Mouse (Mus musculus) ES-Bruce4 (cell line): ENCODE data around the gene Ttll10. TPM values are rescaled to one million over a fixed set of nuclear protein-coding genes. Genes with fewer than 3 reads are reported as not detected.
A peak's percentile ranks its signal among the peaks of the same experiment; 100 is the strongest.

Experiments used
- H3K27ac ChIP-seq: 2 replicates; pipeline ENCODE4 v1.5.1; 2012; ENCODE audit warnings: low read length, inconsistent platforms; ENCODE audit not compliant: insufficient read depth
- H3K27me3 ChIP-seq: 2 replicates; pipeline ENCODE4 v1.6.1; 2012; ENCODE audit warnings: mild to moderate bottlenecking, low read length, inconsistent platforms; ENCODE audit not compliant: control insufficient read depth, poor library complexity, insufficient read depth, severe bottlenecking
- H3K36me3 ChIP-seq: 2 replicates; pipeline ENCODE4 v1.6.1; 2012; ENCODE audit warnings: inconsistent platforms, mild to moderate bottlenecking, low read length, moderate library complexity; ENCODE audit not compliant: control insufficient read depth, poor library complexity, insufficient read depth, severe bottlenecking
- H3K4me1 ChIP-seq: one replicate; pipeline ENCODE4 v1.8.1; 2011; ENCODE audit warnings: low read length; ENCODE audit not compliant: control insufficient read depth, insufficient read depth
- H3K4me3 ChIP-seq: 2 replicates; pipeline ENCODE4 v1.5.1; 2011; ENCODE audit warnings: low read depth, mild to moderate bottlenecking, low read length
- H3K9ac ChIP-seq: 2 replicates; pipeline ENCODE4 v1.6.1; 2012; ENCODE audit warnings: low read depth, mild to moderate bottlenecking, inconsistent platforms; ENCODE audit not compliant: poor library complexity, severe bottlenecking
- H3K9me3 ChIP-seq: replicated peaks from 2 replicates; pipeline ENCODE4 v1.6.1; 2012; ENCODE audit warnings: mild to moderate bottlenecking, low read length, inconsistent platforms; ENCODE audit not compliant: control insufficient read depth, poor library complexity, insufficient read depth, severe bottlenecking
- CTCF ChIP-seq: IDR thresholded peaks from one replicate; pipeline ENCODE4 v1.8.1; 2011; ENCODE audit warnings: low read depth, low read length
- EP300 ChIP-seq: IDR thresholded peaks from 2 replicates; pipeline ENCODE4 v1.6.1; 2011; ENCODE audit warnings: low read depth, low read length; ENCODE audit not compliant: insufficient read depth
- POLR2A ChIP-seq: IDR thresholded peaks from one replicate; pipeline ENCODE4 v1.8.1; 2011; ENCODE audit warnings: low read length; ENCODE audit not compliant: insufficient read depth
- polyA plus RNA-seq: library from polyadenylated mRNA; stranded (reverse); fragments of >200 nt; gene quantifications from 2 replicates; pipeline ENCODE4 v1.2.4, GENCODE M21; 2011; ENCODE audit warnings: low read depth; ENCODE audit not compliant: missing spikeins, insufficient read depth, insufficient read length

The Ttll10 gene
- polyA plus RNA-seq, 1 experiment, result 3.3 TPM

DNA sequence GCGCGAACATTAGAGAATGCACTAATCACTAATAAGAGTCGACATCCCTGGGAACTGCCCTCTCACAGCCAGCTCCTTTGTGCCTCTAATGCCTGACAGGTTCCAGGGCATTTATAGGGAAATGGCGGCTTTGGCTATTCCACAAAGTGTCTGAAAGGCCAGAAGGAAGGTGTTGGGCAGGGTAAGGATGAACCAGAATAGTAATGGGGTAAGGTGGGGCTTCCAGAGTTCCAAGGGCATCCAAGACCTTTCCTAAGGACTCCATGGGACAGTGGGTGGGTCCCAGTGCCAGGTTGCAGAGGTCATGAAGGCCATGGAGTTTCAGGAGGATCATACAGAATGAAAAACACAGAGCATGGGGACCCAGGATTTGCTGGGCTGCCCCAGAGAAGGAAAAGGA is 24.9 kb downstream of the Ttll10 start:
- H3K9ac ChIP-seq, result peak overlapping the region; percentile 41
- H3K4me3 ChIP-seq, result peak overlapping the region; percentile 45; the same call in 1 of the 2 replicates
- no peaks in the 10 kb centered on the region for H3K36me3 ChIP-seq
- H3K4me1 ChIP-seq, result no peaks in the 10 kb centered on the region
- TF ChIP-seq EP300 (no peak), POLR2A (no peak), CTCF (no peak)
- H3K27me3 ChIP-seq, result no peaks in the 10 kb centered on the region
- H3K9me3 ChIP-seq, result no peaks in the 10 kb centered on the region
- H3K27ac ChIP-seq, result no peak overlapping the region

DNA sequence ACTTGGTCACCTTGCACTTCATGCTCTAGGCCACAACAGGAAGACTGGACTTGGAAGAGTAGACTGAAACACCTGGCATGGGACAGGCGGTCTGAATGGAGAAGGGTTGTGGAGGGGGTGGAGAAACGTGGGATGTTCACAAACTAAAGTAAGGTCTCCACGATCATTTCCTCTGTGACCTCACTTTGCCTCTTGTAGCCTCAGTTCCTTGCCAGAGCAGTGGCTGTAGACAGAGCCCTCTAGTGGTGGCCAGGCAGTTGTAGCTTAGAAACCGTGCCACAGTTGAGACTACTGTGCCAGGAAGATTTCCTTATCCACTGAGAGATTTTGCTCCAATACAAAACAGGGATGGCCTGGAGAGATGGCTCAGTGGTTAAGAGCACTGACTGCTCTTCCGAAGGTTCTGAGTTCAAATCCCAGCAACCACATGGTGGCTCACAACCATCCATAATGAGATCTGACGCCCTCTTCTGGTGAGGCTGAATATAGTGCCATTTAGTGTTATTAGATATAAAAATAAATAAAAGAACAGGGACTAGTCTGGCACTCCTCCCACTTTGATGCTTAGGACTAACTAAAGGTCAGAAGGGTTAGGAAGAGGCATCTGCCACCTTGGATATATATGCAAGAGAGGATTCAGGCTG is 25.6 kb downstream of the Ttll10 start:
- Histone ChIP-seq H3K36me3 (no peaks in the 10 kb centered on the region), H3K27ac (no peak overlapping the region), H3K9ac (no peak overlapping the region), H3K9me3 (no peaks in the 10 kb centered on the region), H3K27me3 (no peaks in the 10 kb centered on the region), H3K4me1 (no peaks in the 10 kb centered on the region), H3K4me3 (peak overlapping the region; percentile 46)
- no peak for TF ChIP-seq EP300
- TF ChIP-seq POLR2A, result no peak
- peak; percentile 79 for TF ChIP-seq CTCF

DNA sequence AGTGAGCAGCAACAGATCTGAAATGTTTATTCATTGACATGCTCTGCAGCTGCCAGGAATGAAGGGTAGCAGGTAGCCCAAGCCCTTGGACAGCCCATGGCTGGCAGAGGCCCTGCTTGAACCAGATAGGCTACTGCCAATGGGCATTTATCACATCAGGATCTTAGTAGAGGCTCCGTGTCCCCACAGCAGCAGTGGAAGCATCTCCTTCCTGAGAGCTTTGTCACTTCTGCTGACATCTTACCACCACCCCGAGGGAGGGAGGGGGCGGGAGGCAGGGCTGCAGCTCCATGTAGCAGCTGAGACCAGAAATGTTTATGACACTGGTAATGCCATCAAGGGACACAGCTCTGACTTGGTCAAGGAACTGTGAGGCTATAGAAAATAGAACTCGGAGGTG is 26.4 kb downstream of the Ttll10 start:
- Histone ChIP-seq H3K27me3 (no peaks in the 10 kb centered on the region), H3K9ac (no peak overlapping the region), H3K4me1 (no peaks in the 10 kb centered on the region), H3K27ac (no peak overlapping the region; the same call in 1 of the 2 replicates), H3K36me3 (no peaks in the 10 kb centered on the region), H3K4me3 (no peak overlapping the region), H3K9me3 (no peaks in the 10 kb centered on the region)
- TF ChIP-seq EP300 (no peak), CTCF (no peak), POLR2A (no peak)

DNA sequence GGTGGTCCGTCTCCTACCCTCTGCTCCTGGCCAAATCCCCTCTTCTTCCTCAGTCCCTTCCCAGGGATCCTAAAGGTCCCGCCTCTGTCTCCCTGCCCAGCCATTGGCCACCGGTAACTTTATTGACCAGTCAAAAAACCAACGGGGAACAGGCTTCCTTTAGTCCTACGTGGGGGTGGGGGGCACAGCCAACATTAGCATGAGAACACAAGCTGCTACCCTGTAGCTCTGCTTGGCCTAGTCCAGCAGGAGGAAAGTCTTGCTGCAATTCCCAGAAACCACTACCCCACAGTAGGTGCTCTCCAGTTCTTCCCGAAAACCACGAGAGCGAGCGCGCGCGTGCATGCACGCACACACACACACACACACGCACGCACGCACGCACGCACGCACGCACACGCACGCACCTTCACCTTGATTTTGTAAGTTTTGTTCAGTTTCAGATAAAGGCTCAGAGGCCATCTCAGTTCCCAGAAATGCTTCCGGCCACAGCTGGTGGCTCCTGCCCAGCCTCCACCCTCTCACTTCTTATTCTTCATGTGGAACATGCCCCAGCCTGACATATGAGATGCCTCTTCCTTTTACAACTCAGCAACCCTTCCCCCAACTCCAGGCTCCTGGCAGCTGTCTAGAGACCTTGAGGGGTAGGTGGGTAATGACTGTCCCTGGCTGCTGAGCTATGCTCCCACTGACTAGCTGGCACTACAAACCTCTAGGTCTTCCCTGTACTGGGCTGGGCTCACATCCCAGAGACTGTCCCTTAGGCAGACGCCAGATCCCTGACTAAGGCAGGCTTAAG is 27.4 kb downstream of the Ttll10 start:
- Histone ChIP-seq H3K27ac (peak overlapping the region; percentile 84), H3K9ac (peak overlapping the region; percentile 47), H3K4me1 (no peaks in the 10 kb centered on the region), H3K4me3 (peak overlapping the region; percentile 87), H3K36me3 (no peaks in the 10 kb centered on the region), H3K27me3 (no peaks in the 10 kb centered on the region), H3K9me3 (no peaks in the 10 kb centered on the region)
- no peak; the same call in 1 of the 2 replicates for TF ChIP-seq EP300
- TF ChIP-seq POLR2A, result peak; percentile 69
- no peak for TF ChIP-seq CTCF

DNA sequence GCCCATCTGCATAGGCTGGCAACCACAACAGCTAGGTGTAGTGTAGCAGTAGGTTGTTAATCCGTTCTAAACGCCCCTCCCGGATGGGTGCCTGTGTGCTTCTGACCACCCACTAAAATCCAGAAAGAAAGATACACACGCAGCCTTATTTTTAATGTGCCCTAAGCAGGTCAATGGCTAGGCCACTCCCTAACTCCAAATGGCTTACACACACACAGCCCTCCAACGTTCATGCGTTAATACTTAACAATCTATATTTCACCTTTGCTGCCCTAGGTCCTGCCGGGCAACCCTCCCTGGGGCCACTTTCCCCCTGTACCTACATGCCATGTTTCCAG is 28.0 kb downstream of the Ttll10 start:
- no peaks in the 10 kb centered on the region for H3K9me3 ChIP-seq
- no peak for TF ChIP-seq EP300
- no peak for TF ChIP-seq POLR2A
- TF ChIP-seq CTCF, result no peak
- no peaks in the 10 kb centered on the region for H3K4me1 ChIP-seq

DNA sequence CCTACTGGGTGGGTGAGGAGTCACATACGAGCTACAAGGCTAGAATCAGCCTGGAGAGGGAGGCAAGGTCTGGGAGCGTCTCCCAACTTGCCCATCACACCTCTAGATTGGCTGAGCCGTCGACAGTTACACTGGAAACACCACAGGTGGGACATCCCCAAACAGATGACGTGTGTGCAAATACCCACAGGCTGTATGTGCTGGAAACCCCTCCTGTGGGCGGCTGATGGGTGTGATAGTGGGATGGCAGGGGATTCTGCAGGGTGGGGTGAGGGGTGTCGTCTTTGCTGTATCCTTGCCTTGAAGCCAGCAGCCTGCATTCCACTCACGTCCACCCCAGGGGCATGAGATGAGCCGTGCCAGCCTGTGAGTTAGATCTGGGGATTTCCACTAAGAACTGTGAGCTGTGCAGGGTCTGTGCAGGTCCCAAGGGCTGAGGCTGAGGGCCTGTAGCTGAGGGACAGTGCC is 28.5 kb downstream of the Ttll10 start:
- Histone ChIP-seq H3K36me3 (no peaks in the 10 kb centered on the region), H3K9me3 (no peaks in the 10 kb centered on the region), H3K27ac (no peak overlapping the region), H3K9ac (0 out of 2 replicates have a peak overlapping the region, but pooled peaks have one; percentile 47), H3K27me3 (no peaks in the 10 kb centered on the region), H3K4me1 (no peaks in the 10 kb centered on the region), H3K4me3 (peak overlapping the region; percentile 87)
- TF ChIP-seq POLR2A (no peak), CTCF (no peak), EP300 (no peak)

More for the DNA sequence above, 28.0 kb downstream of the Ttll10 start:
- H3K27me3 ChIP-seq, result no peaks in the 10 kb centered on the region
- H3K4me3 ChIP-seq, result peak overlapping the region; percentile 87
- H3K36me3 ChIP-seq, result no peaks in the 10 kb centered on the region
- peak overlapping the region; percentile 47 for H3K9ac ChIP-seq
- H3K27ac ChIP-seq, result no peak overlapping the region
